In genomic region chr19:46628403-46628802, GRCm38 (mm10) we compare ENCODE assay signal across 22 mouse cellular contexts. TPM values are rescaled to one million over a fixed set of nuclear protein-coding genes. Genes with fewer than 3 reads are reported as not detected.
DNase-seq lines count a peak whose midpoint lies in the region; ATAC-seq lines count a peak whose summit lies in the region.
"Had no signal": no experiment of that assay in that cellular context is flagged by ENCODE, and none has a peak within 500 bp of the region (broad histone marks: within the 10 kb centered on the region; RNA-seq: fewer than 3 reads in every experiment).

No protein-coding gene starts in this region.

- no peak for ATAC-seq in heart, embryonic 16.5 days (replicated peaks; ENCODE audit: extremely low read depth, insufficient read depth, low FRiP score)
- ATAC-seq in hindbrain, embryonic 14.5 days (ENCODE audit: low FRiP score): no peak
- ATAC-seq: forebrain, embryonic 13.5 days had no signal

- peak overlapping the region; percentile 81 for H3K27ac ChIP-seq in heart, embryonic 16.5 days (ENCODE audit: low read length)
- H3K27ac ChIP-seq in hindbrain, embryonic 14.5 days: no peak overlapping the region
- H3K27ac ChIP-seq: embryonic facial prominence, embryonic 15.5 days; forebrain, embryonic 13.5 days; hindbrain, embryonic 15.5 days; macrophage; neural tube, embryonic 13.5 days had no signal

- H3K4me2 ChIP-seq in heart, embryonic 16.5 days (ENCODE audit: low read depth, low read length): peak overlapping the region; percentile 52
- no peak overlapping the region for H3K4me2 ChIP-seq in hindbrain, embryonic 14.5 days (replicated peaks)
- H3K4me2 ChIP-seq: embryonic facial prominence, embryonic 15.5 days; forebrain, embryonic 13.5 days; hindbrain, embryonic 15.5 days; neural tube, embryonic 13.5 days had no signal

- DNase-seq in heart, adult 8-10 months (ENCODE audit: low spot score): peak; percentile 42
- DNase-seq in heart, postnatal 14 days: no peak
- peak; percentile 88 for DNase-seq in adrenal gland, postnatal 14 days
- peak; percentile 57 for DNase-seq in lung, postnatal 10 days
- DNase-seq in embryo, embryonic 10.5 days (ENCODE audit: low spot score): no peak
- no peak for DNase-seq in thymus, adult 18-20 months
- DNase-seq in hindbrain, embryonic 14.5 days (ENCODE audit: low spot score): no peak
- DNase-seq: gastrocnemius, postnatal 10 days; kidney, adult 18-20 months; kidney, postnatal 4 days; thymus, postnatal 25 days had no signal

- 27% methylated on average over 10 of the region's 10 CpGs for WGBS in heart, embryonic 16.5 days
- 93% methylated on average over 10 of the region's 10 CpGs for WGBS in hindbrain, embryonic 14.5 days

- H3K36me3 ChIP-seq in heart, embryonic 16.5 days (ENCODE audit: control insufficient read depth, insufficient read depth): peaks cover 7% of the 10 kb centered on the region
- peaks cover 6% of the 10 kb centered on the region; the same call in 1 of the 2 replicates for H3K36me3 ChIP-seq in hindbrain, embryonic 14.5 days (replicated peaks; ENCODE audit: control insufficient read depth, insufficient read depth)
- H3K36me3 ChIP-seq: hindbrain, embryonic 15.5 days had no signal

- H3K27me3 ChIP-seq in heart, embryonic 16.5 days (ENCODE audit: control insufficient read depth, insufficient read depth, low read length): no peaks in the 10 kb centered on the region
- H3K27me3 ChIP-seq in hindbrain, embryonic 14.5 days (ENCODE audit: control insufficient read depth, insufficient read depth, low read length): no peaks in the 10 kb centered on the region
- H3K27me3 ChIP-seq: embryonic facial prominence, embryonic 15.5 days; forebrain, embryonic 13.5 days; hindbrain, embryonic 15.5 days; neural tube, embryonic 13.5 days had no signal

- peak overlapping the region; percentile 16 for H3K4me3 ChIP-seq in heart, embryonic 16.5 days (ENCODE audit: low read length)
- H3K4me3 ChIP-seq in hindbrain, embryonic 14.5 days (replicated peaks; ENCODE audit: low read length): no peak overlapping the region
- H3K4me3 ChIP-seq: embryonic facial prominence, embryonic 15.5 days; forebrain, embryonic 13.5 days; hindbrain, embryonic 15.5 days; neural tube, embryonic 13.5 days had no signal

- H3K9me3 ChIP-seq in heart, embryonic 16.5 days (replicated peaks; ENCODE audit: control insufficient read depth, low read length): no peaks in the 10 kb centered on the region
- H3K9me3 ChIP-seq in hindbrain, embryonic 14.5 days (ENCODE audit: control insufficient read depth, low read length): no peaks in the 10 kb centered on the region
- H3K9me3 ChIP-seq: embryonic facial prominence, embryonic 15.5 days; forebrain, embryonic 13.5 days; G1E; hindbrain, embryonic 15.5 days; neural tube, embryonic 13.5 days had no signal

- H3K4me1 ChIP-seq in heart, embryonic 16.5 days (ENCODE audit: control insufficient read depth, insufficient read depth, low read length): peaks cover 61% of the 10 kb centered on the region
- H3K4me1 ChIP-seq in hindbrain, embryonic 14.5 days (replicated peaks; ENCODE audit: control insufficient read depth, insufficient read depth, low read length): peaks cover 13% of the 10 kb centered on the region

- H3K9ac ChIP-seq in heart, embryonic 16.5 days (ENCODE audit: low read length): peak overlapping the region; percentile 66
- no peak overlapping the region for H3K9ac ChIP-seq in hindbrain, embryonic 14.5 days
- H3K9ac ChIP-seq: embryonic facial prominence, embryonic 15.5 days; forebrain, embryonic 13.5 days; hindbrain, embryonic 15.5 days; neural tube, embryonic 13.5 days had no signal

- intact Hi-C loops in heart, postnatal 14 days (cut with DNase I): no loop called here

RNA-seq across cellular contexts. Expression of gene Wbp1l, which starts 29.5 kb away (rescaled TPM):
- 10 to 100 TPM; 46.6 to 60.7 (median 56.0) TPM for total RNA-seq in heart, adult 8-10 months (2022)
- 10 to 100 TPM; 60.3 to 68.7 TPM for total RNA-seq in heart, postnatal 14 days (2021)
- 132 and 137 TPM in 2 replicates for total RNA-seq in adrenal gland, postnatal 14 days (2021)
- polyA plus RNA-seq in heart, embryonic 16.5 days (2015; fragmentation: Nextera tagmentation; extraction: Ambion mirVana): 60.5 and 63.3 TPM in 2 replicates
- polyA plus RNA-seq in hindbrain, embryonic 14.5 days (2014; fragmentation: Nextera tagmentation; extraction: Ambion mirVana): 29.9 and 31.7 TPM in 2 replicates

RNA-seq across cellular contexts. Expression of gene Cyp17a1, which starts 44.6 kb away (rescaled TPM):
- not detected for total RNA-seq in heart, adult 8-10 months (2022)
- total RNA-seq in heart, postnatal 14 days (2021): not detected
- 10.6 and 12.0 TPM in 2 replicates for total RNA-seq in adrenal gland, postnatal 14 days (2021)
- 1.00 and 1.7 TPM in 2 replicates for polyA plus RNA-seq in heart, embryonic 16.5 days (2015; fragmentation: Nextera tagmentation; extraction: Ambion mirVana)
- polyA plus RNA-seq in hindbrain, embryonic 14.5 days (2014; fragmentation: Nextera tagmentation; extraction: Ambion mirVana): not detected in 2 replicates
- total RNA-seq: common myeloid progenitor, adult 5-6 weeks; gastrocnemius, postnatal 10 days; left cerebral cortex, adult 8-10 months; midbrain, postnatal 0 days had no signal
- polyA plus RNA-seq: C2C12; forebrain, embryonic 13.5 days; G1E; hindbrain, embryonic 15.5 days; macrophage; midbrain, postnatal 0 days; neural tube, embryonic 13.5 days had no signal

RNA-seq across cellular contexts. Expression of gene Sfxn2, which starts 55.2 kb away (rescaled TPM):
- total RNA-seq in heart, adult 8-10 months (2022): 1 to 10 TPM; 2.2 to 4.9 (median 2.7) TPM
- total RNA-seq in heart, postnatal 14 days (2021): 1 to 10 TPM; 4.1 to 5.3 TPM
- 11.5 and 12.7 TPM in 2 replicates for total RNA-seq in adrenal gland, postnatal 14 days (2021)
- 10.0 and 11.4 TPM in 2 replicates for polyA plus RNA-seq in heart, embryonic 16.5 days (2015; fragmentation: Nextera tagmentation; extraction: Ambion mirVana)
- polyA plus RNA-seq in hindbrain, embryonic 14.5 days (2014; fragmentation: Nextera tagmentation; extraction: Ambion mirVana): 7.2 and 8.4 TPM in 2 replicates

RNA-seq across cellular contexts. Expression of gene Arl3, which starts 55.4 kb away (rescaled TPM):
- total RNA-seq in heart, adult 8-10 months (2022): 10 to 100 TPM; 31.3 to 56.0 (median 43.5) TPM
- 10 to 100 TPM; 29.7 to 30.0 TPM for total RNA-seq in heart, postnatal 14 days (2021)
- 57.0 and 60.7 TPM in 2 replicates for total RNA-seq in adrenal gland, postnatal 14 days (2021)
- 95.6 and 101 TPM in 2 replicates for polyA plus RNA-seq in heart, embryonic 16.5 days (2015; fragmentation: Nextera tagmentation; extraction: Ambion mirVana)
- polyA plus RNA-seq in hindbrain, embryonic 14.5 days (2014; fragmentation: Nextera tagmentation; extraction: Ambion mirVana): 130 and 141 TPM in 2 replicates

Comparison
In these comparisons a context has a peak if more than half of its experiments do, and no peak if none do; other contexts are left out.
1. DNase-seq: peak in heart, adult 8-10 months (single experiment), adrenal gland, postnatal 14 days (single experiment) and lung, postnatal 10 days (single experiment); none in heart, postnatal 14 days (0 of 2), embryo, embryonic 10.5 days (single experiment), thymus, adult 18-20 months (0 of 2) and hindbrain, embryonic 14.5 days (single experiment).